Mouse (Mus musculus) brain, embryonic 14.5 days (tissue): ENCODE measurements around the gene Rbm15b.

Source experiments
- CTCF ChIP-seq: fragments of 200-500 bp; IDR thresholded peaks from 2 replicates; pipeline ENCODE4 v1.5.1; 2012; ENCODE audit warnings: inconsistent platforms, mild to moderate bottlenecking, moderate library complexity, borderline replicate concordance; ENCODE audit not compliant: insufficient read depth, insufficient read length; ENCODE audit errors: extremely low read depth
- POLR2A ChIP-seq: fragments of 200-500 bp; IDR thresholded peaks from 2 replicates; pipeline ENCODE4 v1.6.1; 2012; ENCODE audit warnings: mild to moderate bottlenecking, inconsistent platforms, borderline replicate concordance; ENCODE audit not compliant: poor library complexity, insufficient read depth, insufficient read length, severe bottlenecking; ENCODE audit errors: extremely low read depth

DNA sequence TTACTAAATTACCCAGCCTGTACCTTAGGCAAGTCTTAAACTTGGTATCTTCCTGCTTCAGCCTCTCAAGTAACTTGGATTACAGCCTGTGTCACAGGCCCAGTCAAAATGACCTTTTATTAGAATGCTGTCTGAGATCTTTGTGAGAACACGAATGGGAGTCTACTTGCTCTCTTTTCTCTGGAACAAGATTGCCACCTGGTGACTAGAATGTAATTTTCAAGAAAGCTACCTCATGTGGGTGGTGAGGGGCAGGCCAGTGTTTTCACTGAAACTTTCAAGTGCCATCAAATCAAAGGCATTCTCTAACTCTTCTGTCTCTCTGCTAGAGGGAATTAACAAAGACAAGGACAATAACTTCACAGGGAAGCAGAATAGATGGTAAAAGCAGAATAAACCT, 26.5 kb upstream of the Rbm15b start:
- no peak for TF ChIP-seq CTCF
- no peak for TF ChIP-seq POLR2A
